Mouse (Mus musculus): ENCODE data around the gene Gm17268.

Gene Gm17268

GRCm38 (mm10) chr11:82038535-82038934, at the start of gene Gm17268:
Gene Gm17268, minus strand, starts transcription at chr11:82038562.
- no peak for DNase-seq (ENCODE audit: low spot score)

- DNase-seq (ENCODE audit: low spot score): no peak
Measured at GRCm38 (mm10) chr11:82084360-82084759, 46.0 kb upstream of the Gm17268 start.

GRCm38 (mm10) chr11:82080865-82081264, 42.5 kb upstream of the Gm17268 start:
- no peak for DNase-seq (ENCODE audit: low spot score)

- no peak for DNase-seq (ENCODE audit: low spot score)
Measured at GRCm38 (mm10) chr11:82078136-82078730, 39.9 kb upstream of the Gm17268 start.

- no peak for DNase-seq (ENCODE audit: low spot score)
Measured at GRCm38 (mm10) chr11:82077031-82077430, 38.7 kb upstream of the Gm17268 start.

GRCm38 (mm10) chr11:82073686-82074085, 35.3 kb upstream of the Gm17268 start:
- DNase-seq (ENCODE audit: low spot score): no peak

- no peak for DNase-seq (ENCODE audit: low spot score)
Measured at GRCm38 (mm10) chr11:82072984-82073383, 34.6 kb upstream of the Gm17268 start.

- DNase-seq (ENCODE audit: low spot score): no peak
Measured at GRCm38 (mm10) chr11:82072374-82072773, 34.0 kb upstream of the Gm17268 start.

GRCm38 (mm10) chr11:82071076-82071475, 32.7 kb upstream of the Gm17268 start:
- DNase-seq (ENCODE audit: low spot score): no peak

- DNase-seq (ENCODE audit: low spot score): no peak
Measured at GRCm38 (mm10) chr11:82066953-82067571, 28.7 kb upstream of the Gm17268 start.

- no peak for DNase-seq (ENCODE audit: low spot score)
Measured at GRCm38 (mm10) chr11:82063454-82063853, 25.1 kb upstream of the Gm17268 start.

- DNase-seq (ENCODE audit: low spot score): no peak
Measured at GRCm38 (mm10) chr11:82062226-82062625, 23.9 kb upstream of the Gm17268 start.

GRCm38 (mm10) chr11:82057646-82058045, 19.3 kb upstream of the Gm17268 start, which contains the start of gene Ccl11:
Gene Ccl11, plus strand, starts transcription at chr11:82057823.
- no peak for DNase-seq (ENCODE audit: low spot score)

- DNase-seq (ENCODE audit: low spot score): no peak
Measured at GRCm38 (mm10) chr11:82053849-82054248, 15.5 kb upstream of the Gm17268 start.

GRCm38 (mm10) chr11:82047746-82048415, 9.5 kb upstream of the Gm17268 start:
- peak; percentile 68 for DNase-seq (ENCODE audit: low spot score)

GRCm38 (mm10) chr11:82045471-82045870, 7.1 kb upstream of the Gm17268 start, which contains the start of gene Ccl7:
Gene Ccl7, plus strand, starts transcription at chr11:82045712.
- DNase-seq (ENCODE audit: low spot score): no peak

- no peak for DNase-seq (ENCODE audit: low spot score)
Measured at GRCm38 (mm10) chr11:82041671-82042080, 3.3 kb upstream of the Gm17268 start.

- no peak for DNase-seq (ENCODE audit: low spot score)
Measured at GRCm38 (mm10) chr11:82039132-82039660, 834 bp upstream of the Gm17268 start.

- DNase-seq (ENCODE audit: low spot score): no peak
Measured at GRCm38 (mm10) chr11:82035857-82036256, 2.5 kb downstream of the Gm17268 start.

- DNase-seq (ENCODE audit: low spot score): no peak
Measured at GRCm38 (mm10) chr11:82035356-82035755, 3.0 kb downstream of the Gm17268 start, which contains the start of gene Ccl2. Gene Ccl2, plus strand, starts transcription at chr11:82035571.

GRCm38 (mm10) chr11:82034446-82034845, 3.9 kb downstream of the Gm17268 start:
- DNase-seq (ENCODE audit: low spot score): no peak

- DNase-seq (ENCODE audit: low spot score): no peak
Measured at GRCm38 (mm10) chr11:82032678-82033344, 5.6 kb downstream of the Gm17268 start.

Measured in retina, embryonic 14.5 days (tissue).